Mouse (Mus musculus): ENCODE measurements around the gene Rps27a.

- TF ChIP-seq CTCF (IDR thresholded peaks at IDR 0.05; ENCODE audit: low read depth) (no peak), EP300 (IDR thresholded peaks at IDR 0.05; ENCODE audit: low read depth) (no peak)
These were observed 50.9 kb downstream of the Rps27a start for GRCm38 (mm10) chr11:29496962-29497361.
